Mouse (Mus musculus) heart, embryonic 12.5 days (tissue): Measurements from ENCODE around the gene Klhl26. TPM values are rescaled to one million over a fixed set of nuclear protein-coding genes. Genes with fewer than 3 reads are reported as not detected.

Source experiments
- ATAC-seq: fragments of 200-750 bp; cut with Nextera tagmentation; 2 replicates; pipeline ENCODE4 v1.8.0; 2017; ENCODE audit warnings: moderate TSS enrichment, moderate library complexity; ENCODE audit not compliant: insufficient number of reproducible peaks, low FRiP score
- H3K27ac ChIP-seq: fragments of 300-500 bp; sonication (generic); 2 replicates; pipeline ENCODE4 v1.5.1; 2016; ENCODE audit warnings: mild to moderate bottlenecking, moderate library complexity; ENCODE audit not compliant: poor library complexity, severe bottlenecking
- H3K27me3 ChIP-seq: fragments of 300-500 bp; sonication (generic); replicated peaks from 2 replicates; pipeline ENCODE4 v1.6.1; 2016; ENCODE audit warnings: mild to moderate bottlenecking, moderate library complexity
- H3K36me3 ChIP-seq: fragments of 300-500 bp; sonication (generic); 2 replicates; pipeline ENCODE4 v1.6.1; 2016; ENCODE audit warnings: mild to moderate bottlenecking, moderate library complexity
- H3K4me1 ChIP-seq: fragments of 300-500 bp; sonication (generic); replicated peaks from 2 replicates; pipeline ENCODE4 v1.6.1; 2016; ENCODE audit warnings: mild to moderate bottlenecking
- H3K4me2 ChIP-seq: fragments of 300-500 bp; sonication (generic); 2 replicates; pipeline ENCODE4 v1.6.1; 2016; ENCODE audit warnings: mild to moderate bottlenecking, moderate library complexity
- H3K4me3 ChIP-seq: fragments of 300-500 bp; sonication (generic); 2 replicates; pipeline ENCODE4 v1.5.1; 2016; ENCODE audit warnings: mild to moderate bottlenecking
- H3K9ac ChIP-seq: fragments of 300-500 bp; sonication (generic); 2 replicates; pipeline ENCODE4 v1.6.1; 2016; ENCODE audit warnings: mild to moderate bottlenecking, moderate library complexity
- H3K9me3 ChIP-seq: fragments of 300-500 bp; sonication (generic); replicated peaks from 2 replicates; pipeline ENCODE4 v1.6.1; 2016; ENCODE audit warnings: mild to moderate bottlenecking, moderate library complexity
- WGBS: fragments of 180-500 bp; shearing (Covaris S2); methylation state at CpG from one replicate; pipeline ENCODE4 v1.1.7; 2016; 5-methylcytosine and 5-hydroxymethylcytosine counted together
- polyA plus RNA-seq: library from polyadenylated mRNA; unstranded; fragments of >200 nt; fragmentation: Nextera tagmentation; extraction: Ambion mirVana; gene quantifications from 2 replicates; pipeline ENCODE4 v1.2.1, GENCODE M21; 2016

Klhl26 gene
- polyA plus RNA-seq, 1 experiment from 2014 or later = 12.6 TPM

DNA sequence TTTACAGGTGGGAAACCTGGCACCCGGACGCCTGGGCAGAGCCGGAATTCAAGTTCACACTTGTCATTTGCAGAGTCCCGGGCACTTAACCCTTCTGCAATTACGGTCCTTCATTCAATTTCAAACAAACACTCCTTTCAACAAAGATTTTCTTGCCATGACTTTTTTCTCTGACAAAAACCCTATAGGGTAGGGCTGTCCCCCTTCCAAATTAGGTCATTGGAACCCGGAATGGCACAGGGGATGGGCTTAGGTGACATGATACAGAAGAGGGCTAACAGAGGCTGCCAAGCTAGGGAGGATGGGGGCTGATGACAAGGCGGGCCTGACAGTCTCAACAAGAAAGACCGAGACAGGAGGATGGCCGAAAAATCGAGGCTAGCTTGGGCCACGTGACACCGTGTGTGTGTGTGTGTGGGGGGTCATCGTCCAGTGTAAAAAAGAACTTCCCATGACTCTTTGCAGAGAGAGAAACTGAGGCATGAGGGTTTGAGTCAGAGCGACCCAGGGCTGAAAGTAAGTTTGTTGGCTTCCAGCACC is 12.2 kb upstream of the Klhl26 start:
- Histone ChIP-seq H3K36me3 (no peaks in the 10 kb centered on the region), H3K4me2 (peak overlapping the region; percentile 63), H3K4me3 (peak overlapping the region; percentile 44), H3K27ac (no peak overlapping the region), H3K4me1 (peaks cover 57% of the 10 kb centered on the region), H3K9ac (0 out of 2 replicates have a peak overlapping the region, but pooled peaks have one; percentile 55), H3K27me3 (peaks cover 100% of the 10 kb centered on the region), H3K9me3 (no peaks in the 10 kb centered on the region)
- 1% methylated on average over 14 of the region's 14 CpGs for WGBS
- no peak for ATAC-seq

DNA sequence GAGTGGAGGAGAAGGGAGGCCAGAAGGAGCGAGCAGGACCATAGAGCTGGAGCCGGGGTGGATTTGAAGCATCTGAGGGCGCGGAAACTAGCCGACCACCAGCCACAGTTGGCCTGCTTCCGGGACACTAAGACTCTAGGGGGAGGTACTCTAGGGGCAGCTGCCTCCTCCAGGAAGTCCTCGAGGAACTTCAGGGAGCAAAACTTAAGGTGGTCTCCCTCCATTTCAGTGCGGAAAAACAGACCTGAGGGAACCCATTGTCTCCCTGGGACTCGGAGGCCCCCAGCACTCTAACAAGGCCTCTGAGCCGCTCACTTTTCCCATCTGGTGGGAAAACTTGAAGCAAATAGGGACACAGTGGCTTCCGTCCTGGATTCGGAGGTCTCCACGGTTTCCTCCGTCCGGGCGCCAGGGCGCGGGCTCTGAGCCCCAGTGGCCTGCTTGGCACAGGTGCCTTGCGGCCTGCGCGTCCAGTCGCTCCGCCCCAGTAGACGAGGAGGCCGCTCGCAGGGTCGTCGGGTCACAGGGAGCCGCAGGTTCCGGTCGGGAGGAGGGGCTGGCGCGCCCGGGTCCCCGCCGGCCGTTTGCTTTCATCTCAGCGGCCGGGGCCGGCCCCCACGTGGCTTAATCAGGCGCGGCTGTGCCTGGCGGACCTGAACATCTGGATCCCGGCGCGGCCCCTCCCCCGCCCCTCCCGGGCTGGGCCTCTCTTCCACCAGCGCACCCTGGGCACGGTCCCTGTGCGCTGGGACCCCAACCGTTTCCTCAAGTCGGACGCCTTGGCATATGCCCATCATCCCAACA is 11.4 kb upstream of the Klhl26 start:
- Histone ChIP-seq H3K27me3 (peaks cover 100% of the 10 kb centered on the region), H3K27ac (no peak overlapping the region), H3K4me2 (peak overlapping the region; percentile 63), H3K9me3 (no peaks in the 10 kb centered on the region), H3K4me1 (peaks cover 49% of the 10 kb centered on the region), H3K4me3 (peak overlapping the region; percentile 35), H3K9ac (peak overlapping the region; percentile 47), H3K36me3 (no peaks in the 10 kb centered on the region)
- ATAC-seq = peak; percentile 31; the same call in 1 of the 2 replicates
- 3% methylated on average over 55 of the region's 55 CpGs for WGBS

DNA sequence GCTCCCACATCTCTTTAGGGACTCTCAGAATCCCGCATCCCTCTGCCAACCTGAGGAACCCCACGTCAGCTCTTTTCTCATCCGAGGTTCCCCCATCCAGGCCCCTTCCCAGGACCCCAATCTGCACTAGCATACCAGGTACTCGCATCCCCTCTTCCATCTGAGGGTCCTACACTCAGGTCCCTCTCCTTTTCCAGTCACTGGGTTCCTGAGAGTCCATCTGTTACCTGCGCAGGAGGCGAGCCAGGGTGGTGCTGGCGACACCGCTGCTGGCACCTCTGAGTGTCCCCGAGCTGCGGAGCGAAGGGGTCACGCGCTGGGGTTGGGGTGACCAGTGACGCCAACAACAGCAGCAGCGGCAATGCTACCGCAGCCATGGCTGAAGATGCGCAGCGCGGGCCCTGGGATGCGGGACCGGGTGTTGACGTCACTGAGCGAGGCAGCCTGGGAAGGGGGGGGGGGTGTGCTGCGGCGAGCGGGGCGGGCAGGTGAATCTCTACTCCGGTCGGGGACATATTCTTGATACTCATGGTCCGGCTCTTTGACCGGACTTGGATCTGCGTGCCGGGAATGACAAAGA is 10.3 kb upstream of the Klhl26 start, which contains the start of gene Tmem59l:
TSS of gene Tmem59l (minus strand) at position 418 of the 580 bp plus-strand sequence.
- peaks cover 40% of the 10 kb centered on the region for H3K4me1 ChIP-seq
- no peaks in the 10 kb centered on the region for H3K36me3 ChIP-seq
- peaks cover 100% of the 10 kb centered on the region for H3K27me3 ChIP-seq
- ATAC-seq = no peak
- H3K4me2 ChIP-seq = peak within 1 kb of the TSS; percentile 63
- H3K9ac ChIP-seq = no peak within 1 kb of the TSS; the same call in 1 of the 2 replicates
- H3K9me3 ChIP-seq = no peaks in the 10 kb centered on the region
- H3K4me3 ChIP-seq = peak within 1 kb of the TSS; percentile 35
- no peak within 1 kb of the TSS for H3K27ac ChIP-seq
- WGBS = 5% methylated on average over 33 of the region's 33 CpGs

DNA sequence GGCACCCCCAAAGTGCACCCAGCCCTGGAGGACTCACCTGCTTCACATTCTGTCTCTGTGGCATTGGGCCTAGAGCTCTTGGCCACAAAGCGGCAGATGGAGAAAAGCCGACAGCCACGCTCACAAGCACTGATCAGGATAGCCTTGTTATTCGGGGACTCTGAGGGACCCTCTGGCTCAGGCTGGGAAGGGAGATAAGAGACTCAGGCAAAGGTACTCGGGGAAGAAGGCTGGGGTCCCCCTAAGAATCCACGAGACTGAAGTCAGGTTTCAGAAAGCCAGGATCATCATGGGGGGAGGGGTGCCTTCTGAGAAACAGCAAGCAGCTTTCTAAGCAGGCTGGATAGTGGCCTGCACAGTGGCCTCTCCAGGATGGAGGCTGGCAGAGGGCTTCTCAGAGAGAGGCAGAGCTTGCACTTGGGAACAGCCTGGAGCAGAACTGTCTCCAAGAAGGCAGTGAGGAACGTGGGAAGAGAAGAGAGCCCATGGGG is 9.5 kb upstream of the Klhl26 start:
- Histone ChIP-seq H3K4me2 (no peak overlapping the region), H3K9ac (no peak overlapping the region), H3K4me3 (no peak overlapping the region), H3K27ac (no peak overlapping the region), H3K4me1 (peaks cover 40% of the 10 kb centered on the region), H3K36me3 (no peaks in the 10 kb centered on the region), H3K27me3 (peaks cover 100% of the 10 kb centered on the region), H3K9me3 (no peaks in the 10 kb centered on the region)
- no peak for ATAC-seq
- WGBS = 39% methylated on average over 7 of the region's 7 CpGs

DNA sequence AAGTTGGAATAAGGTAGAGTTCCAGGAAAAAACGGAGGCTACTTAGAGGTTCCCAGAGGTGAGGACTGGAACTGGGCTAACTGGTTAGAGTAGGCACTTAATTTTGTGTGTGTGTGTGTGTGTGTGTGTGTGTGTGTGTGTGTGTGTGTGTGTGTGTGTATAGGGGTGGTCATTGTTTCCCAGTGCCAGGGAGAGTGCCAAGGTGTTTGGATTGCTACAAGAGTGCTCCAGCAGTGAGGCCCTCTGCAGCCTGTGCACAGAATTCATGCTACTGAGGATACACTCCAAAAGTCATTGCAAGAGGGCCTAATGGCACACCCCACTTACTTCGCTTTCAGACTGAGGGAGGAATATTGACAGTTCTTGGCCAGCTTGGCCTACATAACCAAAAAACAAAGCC is 6.2 kb upstream of the Klhl26 start:
- ATAC-seq = no peak
- Histone ChIP-seq H3K9ac (no peak overlapping the region), H3K27me3 (peaks cover 90% of the 10 kb centered on the region), H3K9me3 (no peaks in the 10 kb centered on the region), H3K27ac (no peak overlapping the region), H3K4me1 (peaks cover 8% of the 10 kb centered on the region), H3K4me2 (no peak overlapping the region), H3K36me3 (no peaks in the 10 kb centered on the region), H3K4me3 (no peak overlapping the region)
- WGBS = 37% methylated on average over 2 of the region's 2 CpGs

DNA sequence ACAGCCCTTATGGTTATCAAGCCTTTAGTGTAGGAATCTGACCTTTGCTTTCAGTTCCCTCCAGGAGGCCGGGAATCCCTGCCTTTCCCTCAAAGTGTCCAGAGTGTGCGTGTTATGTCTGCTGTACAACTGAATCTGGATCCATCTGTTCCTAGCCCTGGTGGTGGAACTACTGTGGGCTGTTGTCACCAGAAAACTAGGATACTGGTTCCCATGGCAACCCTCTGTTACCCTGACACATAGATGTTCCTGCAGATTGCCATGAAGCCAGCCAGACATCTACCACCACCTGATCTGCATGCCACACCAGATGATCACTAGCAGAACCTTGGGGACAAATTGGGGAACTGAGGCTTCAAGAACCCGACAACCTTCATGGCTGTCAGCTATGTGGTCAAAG is 5.1 kb upstream of the Klhl26 start:
- no peak overlapping the region for H3K4me2 ChIP-seq
- ATAC-seq = no peak
- H3K27me3 ChIP-seq = peaks cover 84% of the 10 kb centered on the region
- peaks cover 8% of the 10 kb centered on the region for H3K4me1 ChIP-seq
- WGBS = 70% methylated on average over 3 of the region's 3 CpGs
- H3K36me3 ChIP-seq = no peaks in the 10 kb centered on the region
- H3K4me3 ChIP-seq = no peak overlapping the region
- no peak overlapping the region for H3K27ac ChIP-seq
- H3K9ac ChIP-seq = no peak overlapping the region
- H3K9me3 ChIP-seq = no peaks in the 10 kb centered on the region

DNA sequence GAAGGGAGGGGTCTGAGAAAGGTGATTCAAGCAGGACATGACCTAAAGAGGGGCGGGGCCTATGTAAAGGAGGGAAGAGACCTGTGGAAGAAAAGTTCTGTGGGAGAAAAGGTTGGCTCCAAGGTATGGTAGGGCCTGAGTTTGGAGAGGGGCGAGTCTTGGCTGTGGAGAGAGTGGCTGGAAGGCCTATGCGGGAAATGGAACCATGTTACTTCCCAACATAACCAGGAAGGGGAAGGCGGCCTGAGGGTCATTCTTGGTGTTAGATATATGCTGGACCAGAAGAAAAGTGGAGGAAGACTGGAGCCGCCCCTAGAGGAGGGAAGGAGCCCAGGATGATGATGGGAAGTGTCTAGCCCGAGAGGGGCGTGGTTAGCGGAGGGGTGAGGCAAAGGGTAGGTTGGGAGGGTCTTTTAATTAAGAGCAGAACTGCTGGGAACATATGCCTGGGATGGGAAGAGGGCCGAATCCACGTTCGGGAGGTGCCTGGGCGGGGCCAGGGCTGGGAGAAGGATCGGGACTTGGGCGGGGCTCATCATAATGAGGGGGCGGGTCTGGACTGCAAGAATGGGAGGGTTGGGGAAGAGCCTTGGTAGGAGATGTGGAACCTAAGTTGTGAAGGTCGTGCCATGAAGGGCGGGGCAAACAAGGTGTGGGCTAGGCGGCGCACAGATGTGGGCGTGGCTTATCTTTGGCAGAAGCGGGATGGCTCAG is 658 bp upstream of the Klhl26 start:
- 1% methylated on average over 21 of the region's 21 CpGs for WGBS
- Histone ChIP-seq H3K9me3 (no peaks in the 10 kb centered on the region), H3K27ac (no peak overlapping the region), H3K4me2 (peak overlapping the region; percentile 95), H3K27me3 (peaks cover 39% of the 10 kb centered on the region), H3K4me1 (peaks cover 19% of the 10 kb centered on the region), H3K4me3 (peak overlapping the region; percentile 93), H3K36me3 (peaks cover 3% of the 10 kb centered on the region; the same call in 1 of the 2 replicates), H3K9ac (peak overlapping the region; percentile 95; the same call in 1 of the 2 replicates)
- ATAC-seq = peak; percentile 46

DNA sequence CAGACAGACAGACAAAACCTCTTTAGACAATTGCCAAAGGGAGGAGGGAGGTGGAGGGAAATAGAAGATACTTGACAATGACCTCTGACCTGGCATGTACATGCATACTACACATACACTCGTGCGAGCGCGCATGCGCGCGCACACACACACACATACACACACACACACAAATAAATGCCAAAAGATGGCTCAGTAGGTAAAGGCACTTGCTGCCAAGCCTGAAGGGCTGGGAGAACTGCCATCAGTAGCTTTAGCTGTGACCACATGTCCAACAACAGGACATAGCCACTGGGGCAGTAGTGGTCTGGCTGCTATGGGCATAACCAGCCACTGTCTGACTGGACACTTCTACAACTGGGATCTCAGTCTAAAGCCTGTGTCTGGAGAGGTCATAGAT is 4.9 kb downstream of the Klhl26 start:
- H3K27me3 ChIP-seq = no peaks in the 10 kb centered on the region
- no peak overlapping the region for H3K9ac ChIP-seq
- H3K36me3 ChIP-seq = peaks cover 3% of the 10 kb centered on the region; the same call in 1 of the 2 replicates
- no peak overlapping the region for H3K27ac ChIP-seq
- H3K4me3 ChIP-seq = no peak overlapping the region
- H3K9me3 ChIP-seq = no peaks in the 10 kb centered on the region
- no peak overlapping the region for H3K4me2 ChIP-seq
- H3K4me1 ChIP-seq = peaks cover 50% of the 10 kb centered on the region
- WGBS = 98% methylated on average over 7 of the region's 7 CpGs
- no peak for ATAC-seq

DNA sequence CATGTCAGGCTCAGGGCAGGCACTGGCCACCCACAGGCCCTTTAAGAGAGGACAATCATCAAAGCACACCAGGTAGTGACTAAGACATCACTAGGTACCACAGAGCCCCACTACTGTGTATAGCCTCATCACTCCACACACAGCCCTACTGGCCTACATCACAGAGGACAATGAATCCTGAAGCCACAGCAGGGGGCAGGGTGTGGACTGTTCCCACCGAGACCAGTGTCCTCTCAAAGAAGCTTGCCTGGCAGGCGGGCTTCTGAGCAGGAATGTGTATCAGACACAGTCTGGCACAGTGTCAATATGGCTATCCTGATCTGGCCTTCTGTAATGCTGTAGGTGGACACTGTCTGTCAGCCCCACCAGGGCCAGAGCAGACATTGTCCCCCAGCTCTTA is 6.8 kb downstream of the Klhl26 start:
- H3K4me2 ChIP-seq = peak overlapping the region; percentile 44
- H3K27me3 ChIP-seq = no peaks in the 10 kb centered on the region
- peaks cover 10% of the 10 kb centered on the region; the same call in 1 of the 2 replicates for H3K36me3 ChIP-seq
- no peak overlapping the region for H3K4me3 ChIP-seq
- H3K9me3 ChIP-seq = no peaks in the 10 kb centered on the region
- peak overlapping the region; percentile 67 for H3K27ac ChIP-seq
- peaks cover 51% of the 10 kb centered on the region for H3K4me1 ChIP-seq
- ATAC-seq = no peak
- WGBS = 26% methylated on average over 2 of the region's 2 CpGs
- peak overlapping the region; percentile 50; the same call in 1 of the 2 replicates for H3K9ac ChIP-seq

DNA sequence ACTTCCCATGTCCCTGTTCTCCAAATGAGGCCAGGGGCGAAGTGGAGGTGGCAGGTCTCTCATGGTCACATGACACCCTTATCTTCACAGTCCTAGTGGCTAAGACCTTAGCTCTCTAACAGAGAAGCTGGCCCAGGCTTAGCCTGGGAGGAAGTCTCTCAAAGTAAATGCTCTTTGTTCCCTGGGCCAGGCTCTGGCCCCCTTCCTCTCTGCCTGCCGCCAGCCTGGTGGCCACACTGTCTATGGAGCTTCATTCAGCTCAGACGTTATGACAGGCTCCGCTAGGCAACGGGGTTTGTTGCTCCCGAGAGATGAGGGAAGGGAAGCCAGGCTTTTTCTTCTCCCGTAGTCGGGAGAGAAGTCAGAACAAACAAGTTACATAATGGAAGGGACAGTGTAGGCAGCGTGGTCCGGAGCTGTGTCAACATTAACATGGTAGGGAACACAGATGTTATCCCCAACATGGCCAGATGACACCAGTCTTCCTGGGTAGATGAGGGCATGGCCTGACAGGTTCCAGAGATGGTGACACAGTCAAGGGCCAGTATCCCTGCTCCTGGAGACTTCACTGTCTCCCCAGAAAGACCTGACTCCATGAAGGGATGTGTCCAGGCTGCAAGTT is 7.4 kb downstream of the Klhl26 start:
- WGBS = 24% methylated on average over 10 of the region's 10 CpGs
- H3K9ac ChIP-seq = peak overlapping the region; percentile 50
- H3K27ac ChIP-seq = peak overlapping the region; percentile 67
- H3K27me3 ChIP-seq = no peaks in the 10 kb centered on the region
- no peaks in the 10 kb centered on the region for H3K9me3 ChIP-seq
- H3K4me3 ChIP-seq = no peak overlapping the region
- peak overlapping the region; percentile 44 for H3K4me2 ChIP-seq
- peaks cover 51% of the 10 kb centered on the region for H3K4me1 ChIP-seq
- H3K36me3 ChIP-seq = peaks cover 8% of the 10 kb centered on the region; the same call in 1 of the 2 replicates
- ATAC-seq = peak; percentile 51
